Mouse (Mus musculus) spleen, postnatal 14 days (tissue): ENCODE measurements around the gene Sun2.
A peak's percentile ranks its signal among the peaks of the same experiment; 100 is the strongest.

Source experiments
- DNase-seq, 2 experiments: peaks; one replicate each; pipeline ENCODE4 v3.0.0; 2021 to 2022; ENCODE audit warnings: low spot score in 2 of 2

Sun2 gene

GRCm38 (mm10) chr15:79725190-79725789 is 17.0 kb downstream of the Sun2 start:
- no peak for DNase-seq

- DNase-seq = no peak
Measured at GRCm38 (mm10) chr15:79723439-79723838, 18.9 kb downstream of the Sun2 start.

- DNase-seq = no peak
Measured at GRCm38 (mm10) chr15:79720796-79721195, 21.5 kb downstream of the Sun2 start.

- DNase-seq = no peak
Measured at GRCm38 (mm10) chr15:79720267-79720666, 22.1 kb downstream of the Sun2 start.

GRCm38 (mm10) chr15:79716710-79717109 is 25.6 kb downstream of the Sun2 start:
- no peak for DNase-seq

GRCm38 (mm10) chr15:79715646-79716045 is 26.7 kb downstream of the Sun2 start:
- no peak for DNase-seq

- DNase-seq = no peak
Measured at GRCm38 (mm10) chr15:79708229-79708822, 34.0 kb downstream of the Sun2 start.

- no peak for DNase-seq
Measured at GRCm38 (mm10) chr15:79706603-79707214, 35.6 kb downstream of the Sun2 start.

- no peak for DNase-seq
Measured at GRCm38 (mm10) chr15:79697558-79698187, 44.7 kb downstream of the Sun2 start.

- DNase-seq = no peak
Measured at GRCm38 (mm10) chr15:79697011-79697410, 45.3 kb downstream of the Sun2 start.

- no peak for DNase-seq
Measured at GRCm38 (mm10) chr15:79696508-79696907, 45.8 kb downstream of the Sun2 start.

- no peak for DNase-seq
Measured at GRCm38 (mm10) chr15:79695516-79695915, 46.8 kb downstream of the Sun2 start.

GRCm38 (mm10) chr15:79694512-79694911 is 47.8 kb downstream of the Sun2 start:
- DNase-seq = no peak

GRCm38 (mm10) chr15:79693740-79694139 is 48.6 kb downstream of the Sun2 start:
- no peak for DNase-seq

- DNase-seq = no peak
Measured at GRCm38 (mm10) chr15:79692334-79692733, 50.0 kb downstream of the Sun2 start.

GRCm38 (mm10) chr15:79691023-79691508 is 51.3 kb downstream of the Sun2 start:
- no peak for DNase-seq

- DNase-seq = peak; percentile 86 to 87
Measured at GRCm38 (mm10) chr15:79690426-79691022, 51.8 kb downstream of the Sun2 start, which contains the start of gene Gtpbp1. Gene Gtpbp1, plus strand, starts transcription at chr15:79690845.

GRCm38 (mm10) chr15:79689662-79690425 is 52.5 kb downstream of the Sun2 start:
- no peak for DNase-seq

- no peak for DNase-seq
Measured at GRCm38 (mm10) chr15:79688268-79688956, 53.9 kb downstream of the Sun2 start.

GRCm38 (mm10) chr15:79687646-79688267 is 54.6 kb downstream of the Sun2 start, which contains the start of gene Josd1:
Gene Josd1, minus strand, starts transcription at chr15:79687919.
- peak; percentile 95 to 98 for DNase-seq
